Mouse (Mus musculus): ENCODE data around the gene Slc6a16. TPM values are rescaled to one million over a fixed set of nuclear protein-coding genes. Genes with fewer than 3 reads are reported as not detected.

The Slc6a16 gene
- polyA plus RNA-seq, 1 experiment from 2014 or later: 0.37 TPM

DNA sequence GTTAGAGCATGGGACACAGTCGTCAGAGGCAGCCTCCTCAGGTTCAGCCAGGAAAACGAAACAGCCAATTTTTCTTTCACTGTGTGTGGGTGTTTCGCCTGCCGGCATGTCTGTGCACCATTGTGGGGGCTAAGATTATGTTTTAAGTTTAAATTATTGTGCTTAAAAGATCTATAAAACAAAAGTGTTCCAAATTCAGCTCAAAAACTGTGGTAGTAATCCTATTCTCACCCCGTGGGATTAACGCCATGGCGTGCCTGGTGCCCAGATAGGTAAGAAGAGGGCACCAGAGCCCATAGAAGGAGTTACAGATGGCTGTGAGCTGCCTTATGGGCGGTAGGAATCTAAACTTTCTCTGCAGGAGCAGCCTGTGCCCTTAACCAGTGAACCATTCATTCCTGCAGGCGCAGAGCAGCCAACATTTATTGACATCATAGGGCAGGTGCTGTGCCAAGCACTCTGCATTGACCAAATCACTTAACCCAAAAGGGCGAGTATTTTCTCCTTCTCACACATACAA lies 74.4 kb downstream of the Slc6a16 start:
- Histone ChIP-seq H3K36me3 (peaks cover 51% of the 10 kb centered on the region), H3K9ac (no peak overlapping the region), H3K4me2 (no peak overlapping the region)

DNA sequence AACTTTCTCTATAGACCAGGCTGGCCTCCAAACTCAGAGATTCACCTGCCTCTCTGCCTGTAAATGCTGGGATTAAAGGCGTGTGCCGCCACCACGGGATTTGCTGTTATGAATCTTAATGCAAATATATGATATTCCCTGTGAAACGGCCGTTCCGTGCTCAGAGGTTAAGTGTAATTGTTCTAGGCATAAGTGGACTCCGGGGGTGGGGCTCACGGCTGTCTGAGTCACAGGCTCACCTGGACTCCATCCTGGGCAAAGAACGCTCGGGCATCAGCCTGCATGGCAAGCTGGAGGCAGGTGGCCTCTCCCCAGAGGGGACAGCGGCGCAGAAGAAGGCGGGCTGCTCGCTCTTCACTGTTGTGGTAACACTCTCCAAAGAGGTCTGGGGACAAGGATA lies 75.7 kb downstream of the Slc6a16 start:
- Histone ChIP-seq H3K9me3 (replicated peaks) (no peaks in the 10 kb centered on the region), H3K4me2 (no peak overlapping the region), H3K4me3 (no peak overlapping the region), H3K27me3 (replicated peaks) (no peaks in the 10 kb centered on the region), H3K9ac (no peak overlapping the region), H3K27ac (ENCODE audit: poor library complexity, severe bottlenecking) (no peak overlapping the region), H3K36me3 (peaks cover 55% of the 10 kb centered on the region), H3K4me1 (replicated peaks) (peaks cover 24% of the 10 kb centered on the region)
- WGBS: 85% methylated on average over 14 of the region's 14 CpGs
- no peak for ATAC-seq (ENCODE audit: insufficient number of reproducible peaks, low FRiP score)

More for the DNA sequence above, 74.4 kb downstream of the Slc6a16 start:
- Histone ChIP-seq H3K27me3 (replicated peaks) (no peaks in the 10 kb centered on the region), H3K27ac (ENCODE audit: poor library complexity, severe bottlenecking) (no peak overlapping the region), H3K9me3 (replicated peaks) (no peaks in the 10 kb centered on the region), H3K4me1 (replicated peaks) (peaks cover 24% of the 10 kb centered on the region), H3K4me3 (no peak overlapping the region)
- ATAC-seq (ENCODE audit: insufficient number of reproducible peaks, low FRiP score): no peak
- WGBS: 83% methylated on average over 10 of the region's 10 CpGs

DNA sequence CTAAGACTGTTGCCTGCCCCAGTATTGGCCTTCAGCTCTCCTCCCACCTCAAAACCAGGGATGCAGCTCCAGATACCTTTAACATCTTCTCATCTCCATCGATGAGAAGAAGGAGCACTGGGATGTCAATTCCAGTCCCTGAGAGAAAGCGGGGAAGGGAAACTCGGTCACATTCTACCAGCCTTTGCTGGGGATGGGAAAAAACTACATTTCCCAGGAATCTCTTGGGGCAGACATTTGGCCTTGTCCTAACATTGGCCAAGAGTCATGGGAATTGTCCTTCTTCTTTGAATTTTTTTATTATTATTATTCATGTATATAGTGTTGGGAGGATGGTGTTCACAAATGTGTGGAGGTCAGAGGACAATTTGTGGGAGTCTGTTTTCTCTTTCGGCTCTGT lies 81.4 kb downstream of the Slc6a16 start:
- Histone ChIP-seq H3K27me3 (replicated peaks) (no peaks in the 10 kb centered on the region), H3K4me2 (no peak overlapping the region), H3K9me3 (replicated peaks) (peaks cover 4% of the 10 kb centered on the region), H3K36me3 (peaks cover 86% of the 10 kb centered on the region), H3K27ac (ENCODE audit: poor library complexity, severe bottlenecking) (no peak overlapping the region), H3K9ac (no peak overlapping the region), H3K4me1 (replicated peaks) (no peaks in the 10 kb centered on the region), H3K4me3 (no peak overlapping the region)
- no peak for ATAC-seq (ENCODE audit: insufficient number of reproducible peaks, low FRiP score)
- WGBS: 87% methylated on average over 4 of the region's 4 CpGs

Other genes with a start within 250 kb of the Slc6a16 start
- 59.5 and 60.8 TPM in 2 replicates for gene Irf3, start 243.4 kb upstream of the Slc6a16 start, polyA plus RNA-seq (2016; fragmentation: Nextera tagmentation; extraction: Ambion mirVana)
- 42.1 and 42.5 TPM in 2 replicates for gene Bcl2l12, start 242.4 kb upstream of the Slc6a16 start, polyA plus RNA-seq (2016; fragmentation: Nextera tagmentation; extraction: Ambion mirVana)
- gene Scaf1, start 224.7 kb upstream of the Slc6a16 start, polyA plus RNA-seq (2016; fragmentation: Nextera tagmentation; extraction: Ambion mirVana): 37.0 and 41.2 TPM in 2 replicates
- gene Rras, start 223.1 kb upstream of the Slc6a16 start, polyA plus RNA-seq (2016; fragmentation: Nextera tagmentation; extraction: Ambion mirVana): 79.3 and 79.4 TPM in 2 replicates
- gene Prr12, start 188.2 kb upstream of the Slc6a16 start, polyA plus RNA-seq (2016; fragmentation: Nextera tagmentation; extraction: Ambion mirVana): 7.1 and 7.2 TPM in 2 replicates
- gene Nosip, start 178.7 kb upstream of the Slc6a16 start, polyA plus RNA-seq (2016; fragmentation: Nextera tagmentation; extraction: Ambion mirVana): 43.3 and 45.7 TPM in 2 replicates
- gene Prrg2, start 178.4 kb upstream of the Slc6a16 start, polyA plus RNA-seq (2016; fragmentation: Nextera tagmentation; extraction: Ambion mirVana): 13.6 and 14.0 TPM in 2 replicates
- gene Rcn3, start 148.9 kb upstream of the Slc6a16 start, polyA plus RNA-seq (2016; fragmentation: Nextera tagmentation; extraction: Ambion mirVana): 290 and 291 TPM in 2 replicates
- gene Fcgrt, start 137.2 kb upstream of the Slc6a16 start, polyA plus RNA-seq (2016; fragmentation: Nextera tagmentation; extraction: Ambion mirVana): 28.1 and 28.3 TPM in 2 replicates
- gene Rps11, start 116.6 kb upstream of the Slc6a16 start, polyA plus RNA-seq (2016; fragmentation: Nextera tagmentation; extraction: Ambion mirVana): 1,003 and 1,022 TPM in 2 replicates
- gene Rpl13a, start 112.3 kb upstream of the Slc6a16 start, polyA plus RNA-seq (2016; fragmentation: Nextera tagmentation; extraction: Ambion mirVana): 868 and 880 TPM in 2 replicates
- 0.22 and 0.50 TPM in 2 replicates for gene Gm45713, start 104.9 kb upstream of the Slc6a16 start, polyA plus RNA-seq (2016; fragmentation: Nextera tagmentation; extraction: Ambion mirVana)
- 1.1 and 1.2 TPM in 2 replicates for gene Flt3l, start 104.7 kb upstream of the Slc6a16 start, polyA plus RNA-seq (2016; fragmentation: Nextera tagmentation; extraction: Ambion mirVana)
- 81.3 and 86.2 TPM in 2 replicates for gene Pih1d1, start 86.8 kb upstream of the Slc6a16 start, polyA plus RNA-seq (2016; fragmentation: Nextera tagmentation; extraction: Ambion mirVana)
- gene Aldh16a1, start 86.5 kb upstream of the Slc6a16 start, polyA plus RNA-seq (2016; fragmentation: Nextera tagmentation; extraction: Ambion mirVana): 34.9 and 39.6 TPM in 2 replicates
- 2.6 and 3.8 TPM in 2 replicates for gene Slc17a7, start 77.1 kb upstream of the Slc6a16 start, polyA plus RNA-seq (2016; fragmentation: Nextera tagmentation; extraction: Ambion mirVana)
- gene Gfy, start 61.5 kb upstream of the Slc6a16 start, polyA plus RNA-seq (2016; fragmentation: Nextera tagmentation; extraction: Ambion mirVana): not detected in 2 replicates
- 0.40 TPM in 1 of 2 replicates, not detected in the other for gene Pth2, start 60.1 kb upstream of the Slc6a16 start, polyA plus RNA-seq (2016; fragmentation: Nextera tagmentation; extraction: Ambion mirVana)
- gene Ccdc155, start 36.2 kb upstream of the Slc6a16 start, polyA plus RNA-seq (2016; fragmentation: Nextera tagmentation; extraction: Ambion mirVana): 0.62 and 0.70 TPM in 2 replicates
- 0.99 and 1.5 TPM in 2 replicates for gene Dkkl1, start 28.9 kb upstream of the Slc6a16 start, polyA plus RNA-seq (2016; fragmentation: Nextera tagmentation; extraction: Ambion mirVana)
- gene Tead2, start 25.3 kb upstream of the Slc6a16 start, polyA plus RNA-seq (2016; fragmentation: Nextera tagmentation; extraction: Ambion mirVana): 131 and 138 TPM in 2 replicates
- gene Cd37, start 2.0 kb upstream of the Slc6a16 start, polyA plus RNA-seq (2016; fragmentation: Nextera tagmentation; extraction: Ambion mirVana): 1.2 and 1.4 TPM in 2 replicates
- not detected in 2 replicates for gene Slc6a21, start 36.4 kb downstream of the Slc6a16 start, polyA plus RNA-seq (2016; fragmentation: Nextera tagmentation; extraction: Ambion mirVana)
- 15.2 and 15.4 TPM in 2 replicates for gene Trpm4, start 92.7 kb downstream of the Slc6a16 start, polyA plus RNA-seq (2016; fragmentation: Nextera tagmentation; extraction: Ambion mirVana)
- gene Hrc, start 94.2 kb downstream of the Slc6a16 start, polyA plus RNA-seq (2016; fragmentation: Nextera tagmentation; extraction: Ambion mirVana): 25.5 and 26.9 TPM in 2 replicates
- gene Ppfia3, start 125.9 kb downstream of the Slc6a16 start, polyA plus RNA-seq (2016; fragmentation: Nextera tagmentation; extraction: Ambion mirVana): 2.6 and 3.3 TPM in 2 replicates
- 0.82 and 1.1 TPM in 2 replicates for gene Lin7b, start 129.5 kb downstream of the Slc6a16 start, polyA plus RNA-seq (2016; fragmentation: Nextera tagmentation; extraction: Ambion mirVana)
- gene Snrnp70, start 154.7 kb downstream of the Slc6a16 start, polyA plus RNA-seq (2016; fragmentation: Nextera tagmentation; extraction: Ambion mirVana): 169 and 173 TPM in 2 replicates
- gene Kcna7, start 164.6 kb downstream of the Slc6a16 start, polyA plus RNA-seq (2016; fragmentation: Nextera tagmentation; extraction: Ambion mirVana): 0.41 and 0.52 TPM in 2 replicates
- 1.8 TPM in 2 replicates for gene Ntf5, start 172.6 kb downstream of the Slc6a16 start, polyA plus RNA-seq (2016; fragmentation: Nextera tagmentation; extraction: Ambion mirVana)
- not detected in 2 replicates for gene Lhb, start 179.7 kb downstream of the Slc6a16 start, polyA plus RNA-seq (2016; fragmentation: Nextera tagmentation; extraction: Ambion mirVana)
- gene Gys1, start 193.8 kb downstream of the Slc6a16 start, polyA plus RNA-seq (2016; fragmentation: Nextera tagmentation; extraction: Ambion mirVana): 115 and 121 TPM in 2 replicates
- gene Ruvbl2, start 197.0 kb downstream of the Slc6a16 start, polyA plus RNA-seq (2016; fragmentation: Nextera tagmentation; extraction: Ambion mirVana): 80.7 TPM in 2 replicates
- 4,047 and 4,171 TPM in 2 replicates for gene Ftl1, start 218.8 kb downstream of the Slc6a16 start, polyA plus RNA-seq (2016; fragmentation: Nextera tagmentation; extraction: Ambion mirVana)
- gene Bax, start 225.8 kb downstream of the Slc6a16 start, polyA plus RNA-seq (2016; fragmentation: Nextera tagmentation; extraction: Ambion mirVana): 139 and 151 TPM in 2 replicates
- gene Tulp2, start 240.8 kb downstream of the Slc6a16 start, polyA plus RNA-seq (2016; fragmentation: Nextera tagmentation; extraction: Ambion mirVana): 0.87 TPM in 2 replicates
- not detected in 2 replicates for gene Gm45808, start 245.7 kb downstream of the Slc6a16 start, polyA plus RNA-seq (2016; fragmentation: Nextera tagmentation; extraction: Ambion mirVana)
- gene Dhdh, start 247.7 kb downstream of the Slc6a16 start, polyA plus RNA-seq (2016; fragmentation: Nextera tagmentation; extraction: Ambion mirVana): 4.2 and 4.3 TPM in 2 replicates